Mouse (Mus musculus): ENCODE results near the gene Prr5l. TPM values are rescaled to one million over a fixed set of nuclear protein-coding genes. Genes with fewer than 3 reads are reported as not detected.

The Prr5l gene
- total RNA-seq, 2 experiments from 2014 or later: not detected

DNA sequence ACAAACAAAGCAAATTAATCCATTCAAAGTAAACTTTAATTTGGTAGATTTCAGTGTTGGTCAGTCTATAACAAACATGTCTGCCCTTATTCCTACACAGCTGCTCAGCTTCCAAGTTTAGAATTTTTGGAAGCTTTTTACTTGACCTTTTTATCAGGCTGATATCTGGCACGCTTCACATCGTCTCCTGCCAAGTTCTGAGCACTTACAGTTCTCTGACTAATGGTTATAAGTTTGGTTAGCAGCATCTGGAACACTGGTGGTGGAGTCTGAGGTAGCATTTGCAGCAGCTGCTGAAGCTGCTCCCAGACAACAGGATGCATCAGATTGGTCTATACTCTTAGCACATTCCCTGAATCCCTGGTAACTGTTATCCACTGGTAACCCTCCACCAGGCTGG lies 1.5 kb upstream of the Prr5l start:
- ATAC-seq (replicated peaks; ENCODE audit: poor library complexity, severe bottlenecking): no peak

DNA sequence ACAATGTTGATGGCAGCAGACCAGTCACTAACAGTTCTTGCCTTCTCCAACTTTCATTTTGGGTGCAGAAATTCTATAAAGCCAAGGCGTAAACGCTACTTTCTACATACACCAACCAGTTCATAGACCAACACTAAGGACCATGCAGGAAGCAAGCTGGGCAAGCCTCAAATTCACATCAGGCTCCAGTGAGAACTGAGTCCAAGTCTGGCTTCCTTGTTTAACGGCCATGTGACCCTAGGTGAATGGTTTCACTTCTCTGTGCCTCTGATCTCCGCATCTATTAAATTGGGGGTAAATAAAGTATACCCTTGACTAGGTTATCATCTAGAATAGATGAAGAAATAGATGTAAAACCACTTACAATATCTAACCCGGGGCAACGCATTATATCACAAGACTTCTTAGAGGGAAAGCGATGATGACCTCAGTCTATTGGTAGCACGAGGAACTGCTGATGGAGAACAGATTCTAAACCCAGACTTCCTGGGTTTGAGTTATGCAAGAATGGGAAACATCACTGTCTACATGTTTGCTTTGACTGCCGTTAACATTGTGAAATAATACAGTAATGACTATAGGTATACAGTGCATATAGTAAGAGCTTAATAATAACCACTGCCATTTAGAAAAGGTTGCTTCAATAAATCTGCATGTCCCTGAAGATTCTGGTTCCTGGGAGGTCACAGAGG lies 1.2 kb downstream of the Prr5l start:
- ATAC-seq (replicated peaks; ENCODE audit: poor library complexity, severe bottlenecking): peak; percentile 80

DNA sequence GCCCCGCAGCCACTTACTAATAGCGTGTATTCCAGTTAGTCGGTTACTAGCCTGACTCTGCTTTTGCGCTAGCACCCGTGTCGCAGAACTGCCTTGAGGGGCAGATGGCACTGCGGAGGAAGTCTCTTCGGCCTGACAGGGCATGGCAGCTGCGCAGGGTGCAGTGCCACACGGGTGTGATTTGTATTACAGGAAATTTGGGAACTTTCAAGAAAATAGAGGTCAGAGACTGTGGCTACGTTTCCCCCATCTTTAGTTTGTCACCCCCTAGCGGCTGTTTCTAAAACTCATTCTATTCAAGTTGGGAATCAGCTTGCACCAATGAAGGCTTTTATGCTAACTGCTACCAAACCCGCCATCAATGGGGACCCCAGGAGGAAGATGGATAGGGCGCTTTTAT lies 11.6 kb downstream of the Prr5l start:
- peak; percentile 80 for ATAC-seq (replicated peaks; ENCODE audit: poor library complexity, severe bottlenecking)

DNA sequence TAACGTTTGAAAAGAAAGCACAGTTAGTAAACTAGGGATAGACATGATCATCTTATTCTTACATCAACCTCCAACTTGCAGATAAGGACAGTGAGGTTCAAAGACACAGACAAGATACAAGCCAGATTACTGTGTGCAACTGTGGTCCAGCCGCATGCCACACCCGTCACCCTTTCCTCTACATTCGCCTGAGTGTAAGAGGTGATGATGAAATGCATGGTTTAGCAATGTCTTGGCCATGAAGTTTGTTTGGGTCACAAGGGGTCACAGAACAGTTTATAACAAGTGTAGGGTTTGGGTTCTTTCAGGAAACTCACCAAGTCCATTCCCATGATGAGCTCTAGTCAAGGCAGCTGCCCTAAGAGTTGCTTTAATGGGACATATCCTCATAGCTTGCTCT lies 14.1 kb downstream of the Prr5l start:
- peak; percentile 90 for ATAC-seq (replicated peaks; ENCODE audit: poor library complexity, severe bottlenecking)

DNA sequence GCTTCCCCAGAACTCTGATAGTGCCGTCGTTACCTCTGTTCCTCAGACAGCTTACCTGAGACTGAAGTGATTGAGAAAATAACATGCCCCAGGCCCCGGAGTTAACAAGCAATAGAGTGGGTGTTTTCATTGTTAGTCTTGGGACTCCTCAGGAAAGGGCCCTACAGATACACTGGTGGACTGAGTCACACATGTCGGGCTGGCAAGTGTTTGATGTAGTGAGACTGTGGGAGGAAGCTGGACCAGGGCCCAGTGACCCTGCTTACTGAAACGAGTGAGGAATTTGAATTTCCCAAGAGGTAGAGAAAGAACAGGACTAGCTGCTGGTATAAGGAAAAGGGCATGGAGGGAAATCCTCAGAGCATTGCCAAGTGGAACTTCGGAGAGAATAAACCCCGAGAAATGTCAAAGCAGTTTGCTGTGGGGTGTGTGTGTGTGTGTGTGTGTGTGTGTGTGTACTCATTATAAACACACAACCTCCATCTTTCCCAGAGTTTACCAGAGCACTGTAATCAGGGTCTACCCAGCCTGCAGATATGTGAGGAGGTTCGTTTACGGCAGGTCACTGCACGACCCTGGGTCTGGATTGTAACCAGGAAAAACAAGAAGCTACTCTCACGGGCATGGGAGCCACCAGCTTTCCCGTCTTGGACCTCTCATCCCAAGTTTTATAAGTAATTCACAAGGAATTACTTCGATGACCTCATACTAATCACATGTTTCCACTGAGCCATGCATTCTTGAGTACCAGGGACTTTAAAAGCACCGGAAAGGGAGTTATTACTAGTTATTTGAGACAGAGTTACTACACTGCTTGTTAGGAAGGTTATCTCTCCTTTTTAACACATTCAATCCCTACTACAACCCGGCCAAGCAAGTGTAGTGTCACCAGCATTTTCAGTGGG lies 20.4 kb downstream of the Prr5l start:
- ATAC-seq (replicated peaks; ENCODE audit: poor library complexity, severe bottlenecking): no peak

DNA sequence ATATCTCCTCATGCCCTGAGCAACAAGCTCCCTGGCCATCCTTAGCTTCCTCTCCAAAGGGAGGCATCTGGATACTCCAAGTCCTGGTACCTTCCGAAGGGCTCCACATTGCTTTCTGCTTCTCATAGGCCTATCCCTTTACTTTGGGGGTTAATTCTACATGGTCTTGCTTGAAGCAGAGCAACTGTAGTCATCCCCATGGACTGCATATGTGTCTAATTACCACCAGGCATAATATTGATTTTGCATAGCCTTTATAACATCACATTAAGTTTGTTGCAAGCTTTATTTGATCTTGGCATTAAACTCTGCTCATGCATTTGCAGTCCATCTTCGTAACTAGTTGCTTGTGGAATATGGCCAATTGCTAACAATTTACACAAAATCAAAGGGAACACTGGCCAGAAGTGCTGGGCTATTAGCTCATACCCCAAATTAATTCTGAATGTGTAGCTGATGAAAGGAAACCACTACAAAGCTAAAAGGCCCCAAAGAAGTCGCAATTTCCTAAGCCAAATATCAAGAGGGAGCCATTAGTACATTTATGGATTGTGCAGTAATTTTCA lies 21.8 kb downstream of the Prr5l start:
- ATAC-seq (replicated peaks; ENCODE audit: poor library complexity, severe bottlenecking): no peak

DNA sequence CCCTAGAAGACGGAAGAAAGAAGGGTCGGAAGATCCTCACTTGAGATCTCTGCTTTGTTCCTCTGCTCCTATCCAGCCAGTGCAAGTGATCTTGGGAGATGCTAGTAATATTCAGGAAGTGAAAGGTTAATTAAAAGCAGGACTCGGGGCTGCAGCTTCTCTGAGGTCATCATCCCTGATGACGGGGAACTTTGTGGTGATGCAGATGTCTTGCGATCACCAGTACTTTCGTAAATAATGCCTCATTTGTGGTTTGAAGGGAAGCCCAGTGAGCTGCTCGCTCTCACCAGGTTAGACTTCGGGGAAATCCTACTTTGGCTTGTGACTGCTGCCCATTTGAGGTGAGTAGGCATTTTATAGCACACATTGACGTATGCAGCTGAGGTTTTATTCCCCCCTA lies 26.7 kb downstream of the Prr5l start:
- ATAC-seq (replicated peaks; ENCODE audit: poor library complexity, severe bottlenecking): peak; percentile 61

DNA sequence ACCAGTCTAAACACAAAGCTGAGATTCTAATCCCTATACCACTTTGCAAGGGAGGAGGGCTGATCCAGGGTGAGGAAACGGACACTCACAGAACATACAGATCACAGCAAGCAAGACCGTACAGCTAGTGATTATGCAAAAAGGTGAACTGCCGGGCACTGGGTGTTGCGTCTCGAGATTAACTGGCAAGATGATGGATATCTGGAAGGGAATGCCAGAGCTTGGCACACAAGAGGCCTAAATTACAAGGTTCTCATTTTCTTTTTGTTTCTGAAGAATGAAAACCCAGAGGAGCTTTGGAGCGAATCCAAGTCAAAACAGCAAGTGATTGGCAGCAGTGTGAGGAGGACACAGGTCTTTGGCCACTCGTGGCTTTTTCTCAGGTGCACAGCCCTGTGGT lies 28.0 kb downstream of the Prr5l start:
- ATAC-seq (replicated peaks; ENCODE audit: poor library complexity, severe bottlenecking): no peak

DNA sequence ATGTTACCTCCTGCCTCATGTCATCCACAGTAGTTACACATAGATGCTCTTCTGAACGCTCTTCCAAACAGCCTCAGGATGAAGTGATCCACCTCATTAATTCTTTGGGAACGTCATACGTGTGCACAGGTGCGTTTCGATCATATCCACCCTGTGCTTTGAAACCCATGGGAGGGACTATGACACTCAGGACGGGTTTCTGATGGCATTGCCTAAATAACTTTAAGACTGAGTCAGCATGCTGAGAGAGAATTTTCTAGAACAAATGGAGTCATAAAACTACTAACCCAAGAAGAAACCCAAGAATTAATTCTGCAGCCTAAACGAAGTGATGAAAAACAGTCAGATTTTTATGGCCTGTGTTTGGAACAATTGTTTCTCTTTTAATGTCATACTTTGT lies 40.1 kb downstream of the Prr5l start:
- no peak for ATAC-seq (replicated peaks; ENCODE audit: poor library complexity, severe bottlenecking)

DNA sequence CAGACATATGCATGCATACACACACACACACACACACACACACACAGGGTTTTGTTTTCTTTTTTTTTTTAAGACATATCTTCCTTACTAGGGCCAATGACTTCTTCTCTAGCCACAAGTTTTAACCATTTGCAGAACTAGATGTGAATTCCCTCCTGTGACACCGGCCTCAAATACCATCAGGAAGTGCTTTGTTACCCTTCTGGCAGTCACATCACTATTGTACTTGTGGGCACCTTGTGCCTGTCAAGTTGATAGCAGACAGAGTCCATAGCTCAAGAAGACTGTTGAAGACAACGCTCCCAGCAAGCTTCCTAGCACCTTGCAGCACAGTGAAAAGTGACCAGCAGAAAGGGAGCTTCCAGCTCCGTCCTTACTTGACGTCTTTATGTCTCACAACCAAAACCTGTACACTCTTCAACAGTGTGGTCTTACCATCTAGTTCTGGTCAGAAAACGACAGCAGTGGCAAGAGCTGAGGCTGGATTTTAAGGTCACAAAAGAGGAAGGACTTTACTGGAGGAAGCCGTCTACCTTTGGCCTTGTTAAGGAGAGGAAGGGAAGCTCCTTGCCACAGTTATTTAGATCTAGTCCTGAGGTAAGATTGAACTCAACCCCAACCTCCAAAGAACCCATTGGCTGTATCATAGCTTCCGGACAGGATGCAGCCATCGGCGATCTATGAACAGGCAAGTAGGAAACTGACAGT lies 47.9 kb downstream of the Prr5l start:
- ATAC-seq (replicated peaks; ENCODE audit: poor library complexity, severe bottlenecking): peak; percentile 60

DNA sequence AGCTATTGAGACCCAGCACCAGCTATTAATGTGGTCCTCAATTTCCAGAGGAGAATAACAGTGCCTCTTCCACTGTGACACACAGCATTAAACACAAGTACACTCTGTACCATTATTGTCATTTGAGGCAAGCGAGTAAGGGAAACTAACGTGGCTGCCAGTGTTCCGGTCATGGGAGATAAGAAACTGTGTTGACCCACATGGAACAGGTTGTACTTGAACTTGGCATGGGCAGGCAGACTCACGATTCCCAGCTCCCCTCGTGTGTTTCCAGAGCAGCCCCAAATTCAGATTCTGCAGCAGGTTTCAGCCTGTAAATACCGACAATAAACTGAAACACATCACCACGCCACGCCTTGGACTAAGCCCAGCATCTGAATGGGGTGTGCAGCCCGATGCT lies 50.5 kb downstream of the Prr5l start:
- ATAC-seq (replicated peaks; ENCODE audit: poor library complexity, severe bottlenecking): no peak

DNA sequence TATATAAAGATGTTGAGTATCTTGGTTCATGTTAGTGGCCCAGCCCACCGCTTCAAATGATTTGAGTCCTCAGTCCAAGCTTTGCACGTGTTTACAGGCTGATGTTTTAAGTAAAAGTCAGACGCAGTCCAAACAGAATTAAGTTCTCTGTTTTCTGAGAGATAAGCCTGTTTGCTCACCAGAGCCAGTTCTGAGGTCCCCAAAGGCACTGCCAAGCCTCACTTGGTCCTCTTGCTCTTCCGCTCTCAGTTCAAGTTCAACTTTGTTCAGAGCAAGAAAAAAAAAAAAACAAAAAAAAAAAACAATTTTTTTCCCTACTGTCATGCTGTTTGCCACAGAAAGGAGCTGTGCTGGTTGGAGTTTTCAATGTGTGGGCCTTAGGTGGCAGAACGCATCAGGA lies 51.0 kb downstream of the Prr5l start:
- no peak for ATAC-seq (replicated peaks; ENCODE audit: poor library complexity, severe bottlenecking)

DNA sequence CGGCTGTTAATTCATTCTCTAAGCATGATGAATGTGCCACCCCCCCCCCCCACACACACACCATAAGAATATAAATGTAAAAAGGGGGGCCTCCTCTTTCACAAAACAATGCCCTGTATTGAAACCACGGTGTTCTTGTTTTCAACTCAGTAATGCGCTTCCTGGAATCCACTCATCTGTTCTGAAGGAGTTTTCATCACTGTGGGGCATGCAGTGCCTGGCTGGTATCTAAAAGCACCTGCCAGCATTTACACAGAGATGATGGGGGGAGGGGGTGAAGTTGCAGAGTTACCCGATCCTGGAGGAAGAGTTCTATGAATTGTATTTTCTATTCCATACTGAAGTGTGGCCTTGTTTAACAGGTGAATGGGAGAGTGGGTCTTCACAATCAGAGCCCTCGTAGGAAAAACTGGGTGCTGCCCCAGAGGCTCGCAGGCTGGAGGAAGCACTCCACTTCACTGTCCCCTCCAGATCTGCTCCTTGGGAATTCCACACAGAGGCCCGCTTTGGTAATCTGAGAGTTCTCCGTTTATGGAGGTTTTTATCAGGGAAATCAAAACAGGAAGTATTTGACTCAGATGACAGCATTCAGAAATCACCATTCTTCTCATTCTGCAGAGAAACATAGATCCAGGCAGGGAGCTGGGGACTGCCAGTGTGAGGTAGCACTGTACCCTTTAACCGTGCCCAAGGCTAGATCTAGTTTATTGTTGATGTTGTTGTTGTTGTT lies 52.5 kb downstream of the Prr5l start:
- no peak for ATAC-seq (replicated peaks; ENCODE audit: poor library complexity, severe bottlenecking)

DNA sequence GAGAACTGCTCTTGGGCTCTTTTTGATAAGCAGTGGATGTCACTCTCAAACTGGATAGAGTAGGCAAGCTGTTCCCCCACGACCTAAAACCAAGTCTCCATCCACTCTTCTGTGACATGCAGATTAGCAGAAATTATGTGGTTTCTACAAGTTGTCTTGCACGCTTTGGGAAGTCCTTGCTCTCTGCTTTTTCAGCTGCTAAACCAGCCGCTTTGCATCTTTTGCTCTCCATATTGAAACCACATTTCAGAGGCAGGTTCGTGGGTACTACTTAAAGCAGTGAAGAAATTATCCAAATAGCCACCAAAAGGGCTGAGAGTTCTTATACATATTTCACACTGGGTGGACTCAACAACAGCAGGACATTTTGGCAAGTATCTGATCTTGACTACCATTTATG lies 53.8 kb downstream of the Prr5l start:
- ATAC-seq (replicated peaks; ENCODE audit: poor library complexity, severe bottlenecking): no peak

DNA sequence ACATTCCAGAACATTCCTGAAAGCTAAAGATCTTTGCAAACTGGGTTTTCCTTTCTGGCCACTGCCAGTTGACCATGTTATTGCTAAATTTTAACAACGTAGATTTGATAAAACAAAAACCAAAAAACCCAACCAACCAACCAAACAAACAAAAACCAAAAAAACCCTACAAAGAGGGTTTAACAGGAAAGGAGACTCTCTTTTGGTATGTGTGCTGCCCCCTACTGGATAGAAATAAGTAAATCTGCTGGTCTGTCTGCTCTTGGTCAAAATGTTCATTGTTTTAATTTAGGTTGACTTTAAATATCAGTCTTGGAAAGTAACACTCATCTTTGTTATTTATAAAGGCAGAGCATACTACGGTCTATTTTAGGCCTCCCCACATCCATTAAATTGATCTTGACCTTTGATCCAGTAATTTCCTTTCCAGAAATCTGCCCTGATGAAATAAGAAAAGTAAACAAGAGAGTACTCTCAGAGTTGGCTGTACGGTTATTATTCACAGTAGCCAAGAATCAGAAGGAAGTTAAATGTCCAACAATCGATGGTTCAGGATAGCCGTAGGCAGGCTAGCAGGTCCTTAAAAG lies 54.7 kb downstream of the Prr5l start:
- peak; percentile 42; the same call in 1 of the 2 replicates for ATAC-seq (replicated peaks; ENCODE audit: poor library complexity, severe bottlenecking)

DNA sequence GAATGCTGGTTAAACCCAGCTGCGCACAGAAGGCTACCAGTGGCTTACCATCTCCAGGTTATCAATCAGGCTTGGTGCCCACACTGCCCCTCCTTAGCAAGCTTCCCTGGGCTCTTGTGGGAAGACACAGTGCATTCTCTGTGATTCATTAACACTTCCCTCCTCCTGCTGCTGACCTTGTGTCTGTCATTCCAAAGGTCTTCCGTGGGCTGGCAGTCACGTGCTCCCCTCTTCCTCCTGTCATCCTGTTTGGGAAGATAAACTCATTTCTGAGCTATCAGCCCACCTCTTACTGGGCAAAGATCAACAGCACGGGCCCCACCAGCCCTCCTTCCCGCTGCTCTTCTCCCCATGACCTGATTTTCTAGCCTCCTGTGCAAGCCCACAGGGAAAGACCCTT lies 55.2 kb downstream of the Prr5l start:
- no peak for ATAC-seq (replicated peaks; ENCODE audit: poor library complexity, severe bottlenecking)

DNA sequence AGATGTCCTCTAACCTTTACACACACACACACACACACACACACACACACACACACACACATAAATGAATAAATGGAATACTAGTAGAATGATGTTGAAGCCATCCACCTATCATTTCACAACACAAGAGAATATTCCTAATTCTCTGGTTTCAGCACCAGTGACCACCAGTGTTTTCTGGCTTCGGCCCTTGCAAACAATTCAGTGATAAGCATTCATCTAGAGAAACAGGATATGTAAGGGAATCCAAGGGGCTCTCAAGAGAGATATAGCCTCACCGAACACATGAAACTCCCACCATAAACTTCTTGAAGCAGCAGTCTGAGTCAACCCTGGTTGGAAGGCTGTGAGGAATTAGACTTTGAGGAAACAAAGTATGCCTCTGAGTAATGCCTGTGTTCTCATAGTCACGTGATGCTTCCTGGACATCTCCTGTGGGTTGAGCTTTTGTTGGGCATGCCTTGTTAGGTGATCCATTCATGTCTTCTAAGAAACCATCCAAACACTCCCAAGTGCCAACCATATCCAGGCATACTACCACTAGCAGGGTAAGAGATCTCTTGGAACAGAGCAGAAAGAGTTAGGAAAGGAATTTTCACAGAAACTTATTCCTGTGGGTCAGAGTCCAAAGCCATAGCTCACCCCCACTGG lies 55.8 kb downstream of the Prr5l start:
- ATAC-seq (replicated peaks; ENCODE audit: poor library complexity, severe bottlenecking): no peak

DNA sequence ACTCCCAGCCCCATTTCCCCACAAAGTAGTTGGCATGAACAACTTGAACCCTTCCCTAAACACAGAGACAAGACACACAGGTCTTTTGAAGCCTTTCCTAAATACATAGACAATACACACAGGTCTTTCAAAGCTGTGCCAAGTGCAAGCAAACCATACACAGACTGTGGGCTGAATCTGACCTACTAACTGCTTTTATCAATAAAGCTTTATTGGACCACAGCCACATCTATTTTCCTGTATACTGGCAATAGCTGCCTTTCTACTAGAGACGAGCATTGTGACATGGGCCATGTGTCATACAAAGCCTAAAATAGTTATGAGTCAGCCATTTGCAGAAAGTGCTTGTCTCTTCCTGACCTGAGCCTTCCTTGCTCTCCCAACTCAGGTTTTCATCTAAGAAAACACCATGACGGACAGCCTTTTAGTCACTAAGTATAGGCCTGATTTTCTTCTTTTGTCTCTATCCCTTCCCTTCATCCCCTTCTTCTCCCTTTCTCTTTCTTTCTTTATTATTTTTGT lies 56.6 kb downstream of the Prr5l start:
- ATAC-seq (replicated peaks; ENCODE audit: poor library complexity, severe bottlenecking): no peak

All from granulocyte monocyte progenitor cell, adult 5-6 weeks (primary cell).